Mouse (Mus musculus): Measurements from ENCODE around the gene Gm45194.

Gene Gm45194

DNA sequence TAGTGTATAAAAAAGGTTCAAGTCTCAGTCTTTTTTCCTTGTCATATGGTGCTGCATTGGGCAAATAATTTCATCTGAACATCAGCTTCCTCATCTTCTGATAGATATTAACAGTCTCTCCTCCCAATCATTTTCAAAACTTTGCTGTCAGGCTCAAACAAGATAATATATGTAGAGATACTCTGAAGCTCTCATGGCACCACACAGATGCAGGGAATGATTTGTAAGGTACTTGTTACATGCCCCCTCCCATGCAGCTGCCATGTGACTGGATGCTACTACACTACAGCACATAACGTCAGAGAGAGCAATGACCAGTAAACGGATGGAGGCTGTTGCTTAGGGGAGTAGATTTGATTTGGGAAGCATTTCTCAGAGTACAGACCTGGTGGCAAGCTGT is at the start of gene Gm45194:
Gm45194 (plus strand) TSS at position 301 of the 400 bp plus-strand sequence.
- in situ Hi-C loops (cut with MboI, MseI): no loop called here

DNA sequence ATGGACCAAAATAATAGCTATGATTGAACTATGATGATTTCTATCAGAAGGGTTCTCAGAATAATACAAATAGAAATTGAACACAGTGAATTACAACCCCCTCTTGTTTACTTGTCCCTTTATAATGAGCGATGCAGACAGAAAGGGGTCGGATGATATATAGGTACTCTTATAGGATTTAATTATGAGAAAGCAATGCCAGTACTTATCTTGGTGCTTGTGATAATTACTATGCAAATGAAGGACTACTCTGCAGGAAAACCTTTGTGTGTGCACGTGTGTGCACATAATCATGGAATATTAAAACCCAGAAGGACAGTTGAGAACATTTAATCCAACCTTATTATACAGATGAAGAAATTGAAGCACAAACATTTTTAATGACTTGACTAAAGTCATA is 35.3 kb upstream of the Gm45194 start:
- in situ Hi-C loops (cut with MboI, MseI): loop anchor here in 1 of 2 experiments (25.0 kb wide), 1 partner anchor 644 kb away; no protein-coding TSS in a partner anchor

DNA sequence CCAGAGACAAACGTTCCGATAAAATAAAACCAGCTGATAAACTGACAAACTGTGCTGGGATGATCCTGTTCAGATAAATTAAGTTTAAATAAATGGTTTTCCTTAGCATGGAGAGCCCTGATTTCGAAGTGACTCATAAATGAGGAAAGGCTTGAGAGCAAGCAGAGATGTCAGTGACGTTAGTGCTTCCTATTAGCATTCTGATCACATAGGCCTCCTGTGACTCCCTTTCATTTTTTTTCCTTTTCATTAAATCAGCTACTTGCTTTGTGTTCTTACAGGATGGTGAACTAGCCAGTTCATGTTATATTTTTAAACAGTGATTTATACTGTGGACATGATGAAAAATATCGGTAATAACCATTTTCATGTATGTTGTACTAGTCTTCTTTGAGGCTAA is 9.9 kb upstream of the Gm45194 start:
- in situ Hi-C loops (cut with MboI, MseI): no loop called here

DNA sequence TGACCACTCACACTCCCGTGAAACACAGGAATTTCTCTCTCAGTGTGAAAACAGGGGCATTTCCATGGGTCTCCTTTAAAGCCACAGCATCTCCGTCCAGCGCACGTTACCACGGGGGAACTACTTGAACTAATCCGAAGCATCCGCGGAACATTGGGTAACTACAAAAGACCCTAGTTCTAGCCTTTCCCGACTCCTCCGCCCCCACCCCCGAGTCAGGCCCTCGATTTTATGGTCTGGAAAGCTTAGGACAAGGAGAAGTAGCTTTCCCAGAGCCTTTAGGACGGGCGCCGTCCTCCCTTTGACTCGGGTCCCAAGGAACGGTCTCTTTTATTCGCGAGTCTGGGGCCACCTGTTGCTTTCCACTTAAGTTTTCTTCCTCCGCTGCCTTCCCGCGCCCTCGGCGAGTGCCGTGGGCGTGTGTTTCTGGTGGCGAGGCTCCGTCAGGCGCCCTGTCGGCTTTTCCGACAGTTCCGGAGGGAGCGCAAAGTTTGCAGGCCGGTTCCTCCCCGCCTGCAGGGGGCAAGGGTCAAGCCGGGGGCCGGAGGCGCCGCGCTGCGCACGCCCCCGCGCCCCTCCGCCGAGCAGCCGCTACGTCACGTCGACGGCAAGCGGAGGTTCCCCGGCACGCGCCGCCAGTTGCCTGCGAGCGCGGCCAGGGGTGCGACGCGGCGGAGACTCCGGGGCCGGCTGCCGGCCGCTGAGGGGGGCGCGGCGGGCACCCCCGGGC is 3.3 kb downstream of the Gm45194 start:
- in situ Hi-C loops (cut with MboI, MseI): no loop called here

- in situ Hi-C loops (cut with MboI, MseI): no loop called here
These were observed 4.0 kb downstream of the Gm45194 start for GRCm38 (mm10) chrX:111895084-111895779.

DNA sequence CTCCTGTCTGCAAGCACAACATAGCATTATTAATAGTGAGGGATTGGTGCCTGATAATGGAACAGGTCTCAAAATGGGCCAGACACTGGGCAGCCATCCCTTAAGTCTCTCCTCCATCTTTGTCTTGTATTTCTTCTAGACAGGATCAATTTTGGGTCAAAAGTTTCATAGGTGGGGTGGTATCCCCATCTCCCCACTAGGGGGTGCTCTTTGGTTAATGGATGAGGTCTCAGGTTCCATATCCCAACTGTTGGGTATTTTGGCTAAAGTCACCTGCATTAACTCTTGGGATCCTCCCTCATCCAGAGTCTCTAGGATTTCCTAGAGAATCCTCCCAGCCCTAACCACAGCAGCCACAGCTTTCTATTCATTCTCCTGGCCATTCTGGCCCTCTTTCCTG is 26.2 kb downstream of the Gm45194 start:
- in situ Hi-C loops (cut with MboI, MseI): loop anchor here in 1 of 2 experiments (10.0 kb wide), 1 partner anchor 843 kb away; no protein-coding TSS in a partner anchor

DNA sequence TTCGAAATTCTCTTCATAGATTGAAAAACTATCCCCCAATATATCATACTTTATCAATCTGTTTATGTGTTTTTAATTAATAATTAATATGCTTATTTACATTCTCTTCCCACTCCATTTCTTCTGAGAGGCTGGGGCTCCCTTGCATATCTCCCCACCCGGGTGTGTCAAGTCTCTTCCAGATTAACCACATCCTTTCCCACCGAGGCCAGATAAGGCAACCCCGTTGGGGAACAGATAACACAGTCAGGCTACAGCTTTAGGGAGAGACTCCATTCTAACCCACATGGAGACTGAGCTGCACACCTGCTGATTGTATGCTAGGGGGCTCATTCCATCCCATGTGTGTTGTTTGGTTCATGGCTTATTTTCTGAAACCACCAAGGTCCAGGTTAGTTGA is 69.7 kb downstream of the Gm45194 start:
- in situ Hi-C loops (cut with MboI, MseI): no loop called here

- in situ Hi-C loops (cut with MboI, MseI): no loop called here
These were observed 108.5 kb downstream of the Gm45194 start for GRCm38 (mm10) chrX:111999661-112000060.

- in situ Hi-C loops (cut with MboI, MseI): no loop called here
These were observed 119.5 kb downstream of the Gm45194 start, which contains the start of gene Tex16 for GRCm38 (mm10) chrX:112010707-112011106. Tex16 (plus strand) TSS chrX:112011007.

GRCm38 (mm10) chrX:112238749-112239148 is 347.6 kb downstream of the Gm45194 start, which contains the start of gene 4933403O08Rik:
4933403O08Rik (plus strand) TSS chrX:112239049.
- in situ Hi-C loops (cut with MboI, MseI): no loop called here

GRCm38 (mm10) chrX:112242916-112243315 is 351.7 kb downstream of the Gm45194 start:
- in situ Hi-C loops (cut with MboI, MseI): no loop called here

DNA sequence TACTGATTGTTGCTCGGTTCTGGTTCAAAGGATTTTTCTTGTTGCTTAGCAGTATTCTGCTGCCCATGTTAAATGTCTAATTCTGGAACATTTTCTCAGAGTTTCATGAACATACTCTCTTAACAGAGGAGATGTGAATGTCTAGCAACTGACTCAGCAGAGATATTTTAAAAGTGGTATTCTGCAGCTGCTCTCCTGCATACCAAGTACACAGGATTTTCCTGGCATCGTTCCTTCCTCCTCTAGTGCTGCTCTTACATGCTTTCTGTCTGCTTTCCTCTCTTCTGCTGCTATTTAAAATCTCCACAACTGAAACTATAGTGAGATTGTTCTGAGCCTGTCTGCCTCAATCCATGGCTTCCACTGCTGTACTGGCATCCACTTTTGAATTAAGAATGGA is 364.3 kb downstream of the Gm45194 start:
- in situ Hi-C loops (cut with MboI, MseI): no loop called here

- in situ Hi-C loops (cut with MboI, MseI): no loop called here
These were observed 382.4 kb downstream of the Gm45194 start for GRCm38 (mm10) chrX:112273550-112273949.

Measured in T-helper 17 cell (primary cell).